Mouse (Mus musculus) lung, postnatal 0 days (tissue): ENCODE data around the gene Camk1d.

Experiments used
- CTCF ChIP-seq: IDR thresholded peaks from 2 replicates; pipeline ENCODE4 v1.5.1; 2016; ENCODE audit warnings: antibody characterized with exemption, mild to moderate bottlenecking
- EP300 ChIP-seq: IDR thresholded peaks from 2 replicates; pipeline ENCODE4 v1.6.1; 2016; ENCODE audit warnings: antibody characterized with exemption, mild to moderate bottlenecking, control low read depth

- no peak for TF ChIP-seq CTCF
- TF ChIP-seq EP300: no peak
Observed at GRCm38 (mm10) chr2:5691729-5692128, 22.6 kb downstream of the Camk1d start.
